Mouse (Mus musculus) hindbrain, embryonic 10.5 days (tissue): Measurements from ENCODE around the gene Dusp8. TPM values are rescaled to one million over a fixed set of nuclear protein-coding genes. Genes with fewer than 3 reads are reported as not detected.

Source experiments
- DNase-seq: peaks from one replicate; pipeline ENCODE4 v3.0.0-alpha.2; 2017; ENCODE audit warnings: low spot score
- H3K27ac ChIP-seq: fragments of 300-500 bp; sonication (generic); 2 replicates; pipeline ENCODE4 v1.5.1; 2016; ENCODE audit warnings: mild to moderate bottlenecking, moderate library complexity
- H3K27me3 ChIP-seq: fragments of 300-500 bp; sonication (generic); 2 replicates; pipeline ENCODE4 v1.6.1; 2016; ENCODE audit warnings: mild to moderate bottlenecking; ENCODE audit not compliant: poor library complexity, insufficient read depth, severe bottlenecking
- H3K36me3 ChIP-seq: fragments of 300-500 bp; sonication (generic); 2 replicates; pipeline ENCODE4 v1.6.1; 2016; ENCODE audit warnings: mild to moderate bottlenecking, moderate library complexity
- H3K4me1 ChIP-seq: fragments of 300-500 bp; sonication (generic); replicated peaks from 2 replicates; pipeline ENCODE4 v1.6.1; 2016; ENCODE audit warnings: mild to moderate bottlenecking
- H3K4me3 ChIP-seq: fragments of 300-500 bp; sonication (generic); 2 replicates; pipeline ENCODE4 v1.5.1; 2016; ENCODE audit warnings: mild to moderate bottlenecking, moderate library complexity
- H3K9me3 ChIP-seq: fragments of 300-500 bp; sonication (generic); 2 replicates; pipeline ENCODE4 v1.6.1; 2016; ENCODE audit warnings: mild to moderate bottlenecking, moderate library complexity
- WGBS: fragments of 180-500 bp; shearing (Covaris S2); methylation state at CpG from one replicate; pipeline ENCODE4 v1.1.7; 2016; 5-methylcytosine and 5-hydroxymethylcytosine counted together
- polyA plus RNA-seq: library from polyadenylated mRNA; unstranded; fragments of >200 nt; fragmentation: Nextera tagmentation; extraction: Ambion mirVana; gene quantifications from 2 replicates; pipeline ENCODE4 v1.2.1, GENCODE M21; 2016

Dusp8 gene
- polyA plus RNA-seq, 1 experiment from 2014 or later: 20.1 TPM

GRCm38 (mm10) chr7:142060185-142060930 is 35.3 kb downstream of the Dusp8 start:
- WGBS: 2% methylated on average over 66 of the region's 66 CpGs

GRCm38 (mm10) chr7:142059024-142059423 is 36.6 kb downstream of the Dusp8 start:
- Histone ChIP-seq H3K36me3 (peaks cover 39% of the 10 kb centered on the region), H3K27me3 (no peaks in the 10 kb centered on the region), H3K9me3 (no peaks in the 10 kb centered on the region), H3K27ac (no peak overlapping the region), H3K4me1 (peaks cover 22% of the 10 kb centered on the region), H3K4me3 (no peak overlapping the region)
- WGBS: 73% methylated on average over 2 of the region's 2 CpGs
- DNase-seq: no peak

More at GRCm38 (mm10) chr7:142060185-142060930, 35.3 kb downstream of the Dusp8 start:
- Histone ChIP-seq H3K27me3 (no peaks in the 10 kb centered on the region), H3K4me3 (peak overlapping the region; percentile 97), H3K27ac (peak overlapping the region; percentile 91), H3K9me3 (no peaks in the 10 kb centered on the region), H3K36me3 (peaks cover 27% of the 10 kb centered on the region), H3K4me1 (peaks cover 22% of the 10 kb centered on the region)
- DNase-seq: no peak

- Histone ChIP-seq H3K4me3 (no peak overlapping the region), H3K36me3 (peaks cover 49% of the 10 kb centered on the region), H3K27me3 (no peaks in the 10 kb centered on the region), H3K4me1 (peaks cover 22% of the 10 kb centered on the region), H3K27ac (no peak overlapping the region), H3K9me3 (no peaks in the 10 kb centered on the region)
- no peak for DNase-seq
- 92% methylated on average over 1 of the region's 1 CpGs for WGBS
These were observed 38.5 kb downstream of the Dusp8 start for GRCm38 (mm10) chr7:142057121-142057520.

- WGBS: 68% methylated on average over 1 of the region's 1 CpGs
- Histone ChIP-seq H3K27ac (no peak overlapping the region), H3K36me3 (peaks cover 49% of the 10 kb centered on the region)
These were observed 39.0 kb downstream of the Dusp8 start for GRCm38 (mm10) chr7:142056601-142057061.

GRCm38 (mm10) chr7:142055431-142055830 is 40.2 kb downstream of the Dusp8 start:
- no peak for DNase-seq
- 90% methylated on average over 3 of the region's 3 CpGs for WGBS
- H3K27me3 ChIP-seq: no peaks in the 10 kb centered on the region
- H3K4me3 ChIP-seq: no peak overlapping the region
- no peaks in the 10 kb centered on the region for H3K9me3 ChIP-seq
- H3K36me3 ChIP-seq: peaks cover 49% of the 10 kb centered on the region
- peaks cover 15% of the 10 kb centered on the region for H3K4me1 ChIP-seq
- H3K27ac ChIP-seq: no peak overlapping the region

More at GRCm38 (mm10) chr7:142056601-142057061, 39.0 kb downstream of the Dusp8 start:
- Histone ChIP-seq H3K4me3 (no peak overlapping the region), H3K9me3 (no peaks in the 10 kb centered on the region), H3K27me3 (no peaks in the 10 kb centered on the region), H3K4me1 (peaks cover 20% of the 10 kb centered on the region)
- DNase-seq: no peak

GRCm38 (mm10) chr7:142050536-142050935 is 45.1 kb downstream of the Dusp8 start:
- peaks cover 10% of the 10 kb centered on the region for H3K4me1 ChIP-seq
- DNase-seq: no peak
- no peaks in the 10 kb centered on the region for H3K9me3 ChIP-seq

GRCm38 (mm10) chr7:142045932-142046331 is 49.7 kb downstream of the Dusp8 start:
- Histone ChIP-seq H3K27ac (no peak overlapping the region), H3K27me3 (no peaks in the 10 kb centered on the region), H3K4me1 (peaks cover 18% of the 10 kb centered on the region), H3K4me3 (no peak overlapping the region), H3K9me3 (no peaks in the 10 kb centered on the region), H3K36me3 (peaks cover 28% of the 10 kb centered on the region)
- no peak for DNase-seq
- WGBS: 93% methylated on average over 1 of the region's 1 CpGs

More at GRCm38 (mm10) chr7:142050536-142050935, 45.1 kb downstream of the Dusp8 start:
- Histone ChIP-seq H3K36me3 (peaks cover 53% of the 10 kb centered on the region), H3K4me3 (no peak overlapping the region), H3K27ac (no peak overlapping the region), H3K27me3 (no peaks in the 10 kb centered on the region)

- Histone ChIP-seq H3K27ac (no peak overlapping the region), H3K4me1 (peaks cover 18% of the 10 kb centered on the region), H3K27me3 (no peaks in the 10 kb centered on the region), H3K36me3 (peaks cover 32% of the 10 kb centered on the region), H3K4me3 (no peak overlapping the region), H3K9me3 (no peaks in the 10 kb centered on the region)
- WGBS: 46% methylated on average over 2 of the region's 2 CpGs
- no peak for DNase-seq
These were observed 50.3 kb downstream of the Dusp8 start for GRCm38 (mm10) chr7:142045344-142045743.

- Histone ChIP-seq H3K36me3 (peaks cover 4% of the 10 kb centered on the region; the same call in 1 of the 2 replicates), H3K27me3 (no peaks in the 10 kb centered on the region), H3K4me1 (peaks cover 13% of the 10 kb centered on the region), H3K27ac (no peak overlapping the region), H3K4me3 (no peak overlapping the region), H3K9me3 (no peaks in the 10 kb centered on the region)
- 96% methylated on average over 3 of the region's 3 CpGs for WGBS
- DNase-seq: no peak
These were observed 54.9 kb downstream of the Dusp8 start for GRCm38 (mm10) chr7:142040756-142041155.

- Histone ChIP-seq H3K4me1 (0 out of 2 replicates have a peak, but pooled peaks cover 4% of the 10 kb centered on the region), H3K27me3 (no peaks in the 10 kb centered on the region), H3K9me3 (no peaks in the 10 kb centered on the region), H3K27ac (no peak overlapping the region), H3K36me3 (peaks cover 4% of the 10 kb centered on the region; the same call in 1 of the 2 replicates), H3K4me3 (no peak overlapping the region)
- WGBS: 73% methylated on average over 4 of the region's 4 CpGs
- peak; percentile 36 for DNase-seq
These were observed 58.0 kb downstream of the Dusp8 start for GRCm38 (mm10) chr7:142037553-142038170.

GRCm38 (mm10) chr7:142035048-142035811 is 60.4 kb downstream of the Dusp8 start:
- no peak overlapping the region for H3K27ac ChIP-seq
- DNase-seq: no peak
- no peaks in the 10 kb centered on the region for H3K27me3 ChIP-seq
- H3K36me3 ChIP-seq: no peaks in the 10 kb centered on the region
- no peak overlapping the region for H3K4me3 ChIP-seq
- no peaks in the 10 kb centered on the region for H3K9me3 ChIP-seq
- 79% methylated on average over 2 of the region's 2 CpGs for WGBS
- H3K4me1 ChIP-seq: 0 out of 2 replicates have a peak, but pooled peaks cover 4% of the 10 kb centered on the region

GRCm38 (mm10) chr7:142034198-142034597 is 61.4 kb downstream of the Dusp8 start:
- no peaks in the 10 kb centered on the region for H3K36me3 ChIP-seq
- no peak overlapping the region for H3K4me3 ChIP-seq
- 0 out of 2 replicates have a peak, but pooled peaks cover 4% of the 10 kb centered on the region for H3K4me1 ChIP-seq
- no peaks in the 10 kb centered on the region for H3K9me3 ChIP-seq
- no peaks in the 10 kb centered on the region for H3K27me3 ChIP-seq
- WGBS: 90% methylated on average over 2 of the region's 2 CpGs
- no peak for DNase-seq
- H3K27ac ChIP-seq: no peak overlapping the region
